Mouse (Mus musculus): ENCODE data around the gene Spef1. TPM values are rescaled to one million over a fixed set of nuclear protein-coding genes. Genes with fewer than 3 reads are reported as not detected.

Spef1 gene
- polyA plus RNA-seq, 1 experiment from 2014 or later = 12.2 TPM

DNA sequence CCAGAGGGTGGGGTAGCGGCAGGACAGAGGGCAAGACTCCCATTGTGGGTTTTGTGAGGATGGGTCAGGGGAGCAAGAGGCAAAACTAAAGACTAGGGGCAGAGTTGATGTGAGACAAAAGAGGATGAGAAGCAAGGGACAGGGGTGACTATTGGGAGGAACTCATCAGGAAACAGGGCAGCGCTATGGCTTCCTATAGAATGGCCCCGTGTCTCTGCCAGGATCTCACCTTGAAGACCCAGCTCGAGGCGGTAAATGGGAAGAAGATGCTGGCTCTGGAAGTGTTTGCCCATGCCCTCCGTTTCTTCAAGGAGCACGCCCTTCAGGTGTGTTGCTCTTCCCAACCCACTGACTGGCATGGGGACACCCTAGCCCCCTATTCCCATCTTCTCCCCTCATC lies 48.3 kb downstream of the Spef1 start:
- no peaks in the 10 kb centered on the region for H3K27me3 ChIP-seq (replicated peaks; ENCODE audit: insufficient read depth, low read length)
- no peak overlapping the region for H3K4me3 ChIP-seq (ENCODE audit: low read depth, low read length)
- peaks cover 7% of the 10 kb centered on the region; the same call in 1 of the 2 replicates for H3K4me1 ChIP-seq (ENCODE audit: insufficient read depth, low read depth, low read length)
- DNase-seq (ENCODE audit: low spot score) (no peak), ATAC-seq (no peak)
- WGBS = 91% methylated on average over 7 of the region's 7 CpGs
- H3K9me3 ChIP-seq (ENCODE audit: low read length) = no peaks in the 10 kb centered on the region
- H3K27ac ChIP-seq (ENCODE audit: low read length) = 0 out of 2 replicates have a peak overlapping the region, but pooled peaks have one; percentile 14
- H3K36me3 ChIP-seq (ENCODE audit: insufficient read depth, low read length) = no peaks in the 10 kb centered on the region
- no peak overlapping the region for H3K9ac ChIP-seq (replicated peaks; ENCODE audit: low read depth)
- no peak overlapping the region for H3K4me2 ChIP-seq (replicated peaks; ENCODE audit: low read depth, low read length)
- no peak for TF ChIP-seq CTCF (IDR thresholded peaks at IDR 0.05)
- no peak for TF ChIP-seq EP300 (IDR thresholded peaks at IDR 0.05)

DNA sequence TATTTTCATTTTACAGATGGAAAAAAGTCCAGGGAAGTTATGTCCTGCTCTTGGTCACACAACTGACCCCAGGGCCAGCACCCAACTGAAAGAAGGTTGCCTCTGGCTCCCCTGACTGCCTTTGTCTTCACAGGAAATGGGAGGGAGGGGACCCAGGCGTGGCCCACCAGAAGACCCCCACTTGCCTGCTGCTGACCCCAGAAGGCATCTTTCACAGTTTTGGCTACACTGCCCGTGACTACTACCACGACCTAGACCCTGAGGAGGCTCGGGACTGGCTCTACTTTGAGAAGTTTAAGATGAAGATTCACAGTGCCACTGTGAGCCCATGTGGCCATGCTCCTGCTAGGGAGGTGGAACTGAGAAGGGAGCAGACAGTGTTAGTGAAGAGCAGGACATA lies 48.8 kb downstream of the Spef1 start:
- Histone ChIP-seq H3K9ac (replicated peaks; ENCODE audit: low read depth) (no peak overlapping the region), H3K27me3 (replicated peaks; ENCODE audit: insufficient read depth, low read length) (no peaks in the 10 kb centered on the region), H3K4me1 (ENCODE audit: insufficient read depth, low read depth, low read length) (peaks cover 7% of the 10 kb centered on the region; the same call in 1 of the 2 replicates), H3K36me3 (ENCODE audit: insufficient read depth, low read length) (no peaks in the 10 kb centered on the region), H3K4me3 (ENCODE audit: low read depth, low read length) (no peak overlapping the region), H3K9me3 (ENCODE audit: low read length) (no peaks in the 10 kb centered on the region), H3K4me2 (replicated peaks; ENCODE audit: low read depth, low read length) (no peak overlapping the region), H3K27ac (ENCODE audit: low read length) (0 out of 2 replicates have a peak overlapping the region, but pooled peaks have one; percentile 14)
- TF ChIP-seq CTCF (IDR thresholded peaks at IDR 0.05) (no peak), EP300 (IDR thresholded peaks at IDR 0.05) (no peak)
- no peak for DNase-seq (ENCODE audit: low spot score)
- WGBS = 84% methylated on average over 4 of the region's 4 CpGs
- no peak for ATAC-seq

DNA sequence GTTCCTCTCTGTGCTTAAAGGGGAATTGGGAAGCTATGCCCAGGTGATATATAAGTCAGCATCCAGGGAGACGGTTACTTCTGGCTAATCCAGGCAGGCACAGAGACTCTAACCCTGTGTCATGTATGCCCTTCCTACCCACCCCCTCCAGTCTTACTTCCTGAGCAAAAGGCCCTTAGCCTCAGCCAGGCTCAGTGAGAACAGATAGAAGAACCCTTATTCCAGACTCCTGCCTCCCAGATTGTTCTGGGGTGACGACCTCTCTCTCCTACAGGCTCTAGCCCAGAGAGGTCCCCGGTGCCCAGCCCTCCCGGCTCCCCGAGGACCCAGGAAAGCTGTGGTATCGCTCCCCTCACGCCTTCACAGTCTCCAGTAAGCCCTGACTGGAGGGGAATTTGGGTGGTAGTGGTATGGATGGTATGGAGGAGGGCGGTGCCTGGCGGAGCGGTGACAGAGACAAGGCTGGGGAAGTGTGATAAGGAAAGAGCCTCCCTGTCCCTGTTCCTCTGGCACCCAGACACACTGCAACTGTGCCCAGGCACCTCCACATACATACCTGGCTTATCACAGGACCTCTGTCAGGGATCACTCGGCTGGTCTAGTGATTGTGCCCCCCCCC lies 51.5 kb downstream of the Spef1 start:
- DNase-seq (ENCODE audit: low spot score) (no peak), ATAC-seq (peak; percentile 22; the same call in 1 of the 2 replicates)
- Histone ChIP-seq H3K9me3 (ENCODE audit: low read length) (no peaks in the 10 kb centered on the region), H3K4me3 (ENCODE audit: low read depth, low read length) (no peak overlapping the region), H3K27ac (ENCODE audit: low read length) (0 out of 2 replicates have a peak overlapping the region, but pooled peaks have one; percentile 62), H3K4me2 (replicated peaks; ENCODE audit: low read depth, low read length) (no peak overlapping the region), H3K9ac (replicated peaks; ENCODE audit: low read depth) (no peak overlapping the region), H3K27me3 (replicated peaks; ENCODE audit: insufficient read depth, low read length) (no peaks in the 10 kb centered on the region), H3K36me3 (ENCODE audit: insufficient read depth, low read length) (no peaks in the 10 kb centered on the region), H3K4me1 (ENCODE audit: insufficient read depth, low read depth, low read length) (peaks cover 7% of the 10 kb centered on the region; the same call in 1 of the 2 replicates)
- TF ChIP-seq CTCF (IDR thresholded peaks at IDR 0.05) (no peak), EP300 (IDR thresholded peaks at IDR 0.05) (no peak)
- WGBS = 43% methylated on average over 11 of the region's 11 CpGs

DNA sequence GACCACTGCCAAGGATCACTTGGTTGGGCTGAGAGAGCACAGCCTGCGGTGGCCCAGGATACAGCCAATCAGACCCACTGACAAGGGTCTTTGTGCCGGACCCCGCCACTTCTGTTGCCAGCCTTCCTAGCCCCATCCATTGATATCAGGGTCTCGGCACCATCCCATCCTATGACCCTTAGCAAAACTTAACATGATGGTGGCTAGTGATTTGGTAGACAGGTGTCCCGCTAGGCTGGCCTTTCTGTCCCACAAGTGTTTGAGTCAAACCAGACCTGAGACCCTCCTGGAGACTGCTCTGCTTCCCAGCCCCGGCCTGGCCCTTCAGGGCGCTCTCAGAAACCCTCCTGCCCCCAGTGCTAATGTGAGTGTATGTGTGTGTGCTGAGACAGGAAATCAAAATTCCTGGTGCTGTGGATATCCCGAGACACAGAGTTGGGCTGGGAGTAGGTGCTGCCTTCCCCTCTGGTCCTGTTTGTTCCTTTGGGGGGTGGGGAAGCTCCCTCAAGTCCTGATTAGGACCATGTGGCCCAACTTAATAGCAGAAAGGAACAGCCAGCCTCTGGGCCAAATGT lies 52.2 kb downstream of the Spef1 start:
- peak overlapping the region; percentile 62 for H3K27ac ChIP-seq (ENCODE audit: low read length)
- H3K4me3 ChIP-seq (ENCODE audit: low read depth, low read length) = no peak overlapping the region
- peaks cover 5% of the 10 kb centered on the region; the same call in 1 of the 2 replicates for H3K4me1 ChIP-seq (ENCODE audit: insufficient read depth, low read depth, low read length)
- no peaks in the 10 kb centered on the region for H3K9me3 ChIP-seq (ENCODE audit: low read length)
- DNase-seq (ENCODE audit: low spot score) (no peak), ATAC-seq (no peak; the same call in 1 of the 2 replicates)
- H3K4me2 ChIP-seq (replicated peaks; ENCODE audit: low read depth, low read length) = no peak overlapping the region
- 70% methylated on average over 8 of the region's 8 CpGs for WGBS
- TF ChIP-seq CTCF (IDR thresholded peaks at IDR 0.05) (no peak), EP300 (IDR thresholded peaks at IDR 0.05) (no peak)
- no peaks in the 10 kb centered on the region for H3K36me3 ChIP-seq (ENCODE audit: insufficient read depth, low read length)
- H3K27me3 ChIP-seq (replicated peaks; ENCODE audit: insufficient read depth, low read length) = no peaks in the 10 kb centered on the region
- H3K9ac ChIP-seq (replicated peaks; ENCODE audit: low read depth) = no peak overlapping the region

DNA sequence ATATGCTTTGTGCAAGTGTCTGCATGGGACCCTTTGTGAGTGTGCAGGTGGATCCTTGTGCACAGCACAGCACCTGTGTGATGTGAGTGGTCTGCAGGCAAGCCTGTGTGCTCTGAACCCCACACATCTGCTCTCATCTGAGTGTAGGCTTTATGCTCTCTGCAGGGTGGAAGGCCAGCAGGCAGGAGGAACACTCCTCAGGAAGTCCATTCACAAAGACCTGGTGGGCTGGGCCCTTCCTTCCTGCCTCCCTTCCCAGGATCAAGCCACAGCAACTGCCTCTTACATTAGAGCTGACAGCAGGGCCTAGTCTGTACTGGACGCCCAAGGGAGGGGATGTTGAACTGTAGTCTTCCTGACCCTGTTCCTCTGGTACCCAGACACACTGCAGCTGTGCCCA lies 52.7 kb downstream of the Spef1 start:
- WGBS = 50% methylated on average over 1 of the region's 1 CpGs
- TF ChIP-seq CTCF (IDR thresholded peaks at IDR 0.05) (no peak), EP300 (IDR thresholded peaks at IDR 0.05) (peak; percentile 72)
- ATAC-seq = peak; percentile 89
- H3K9ac ChIP-seq (replicated peaks; ENCODE audit: low read depth) = no peak overlapping the region
- DNase-seq (ENCODE audit: low spot score) = peak; percentile 66
- H3K27ac ChIP-seq (ENCODE audit: low read length) = peak overlapping the region; percentile 62
- H3K27me3 ChIP-seq (replicated peaks; ENCODE audit: insufficient read depth, low read length) = no peaks in the 10 kb centered on the region
- no peak overlapping the region for H3K4me3 ChIP-seq (ENCODE audit: low read depth, low read length)
- no peaks in the 10 kb centered on the region for H3K36me3 ChIP-seq (ENCODE audit: insufficient read depth, low read length)
- no peaks in the 10 kb centered on the region for H3K9me3 ChIP-seq (ENCODE audit: low read length)
- no peak overlapping the region for H3K4me2 ChIP-seq (replicated peaks; ENCODE audit: low read depth, low read length)
- no peaks in the 10 kb centered on the region; the same call in 1 of the 2 replicates for H3K4me1 ChIP-seq (ENCODE audit: insufficient read depth, low read depth, low read length)

DNA sequence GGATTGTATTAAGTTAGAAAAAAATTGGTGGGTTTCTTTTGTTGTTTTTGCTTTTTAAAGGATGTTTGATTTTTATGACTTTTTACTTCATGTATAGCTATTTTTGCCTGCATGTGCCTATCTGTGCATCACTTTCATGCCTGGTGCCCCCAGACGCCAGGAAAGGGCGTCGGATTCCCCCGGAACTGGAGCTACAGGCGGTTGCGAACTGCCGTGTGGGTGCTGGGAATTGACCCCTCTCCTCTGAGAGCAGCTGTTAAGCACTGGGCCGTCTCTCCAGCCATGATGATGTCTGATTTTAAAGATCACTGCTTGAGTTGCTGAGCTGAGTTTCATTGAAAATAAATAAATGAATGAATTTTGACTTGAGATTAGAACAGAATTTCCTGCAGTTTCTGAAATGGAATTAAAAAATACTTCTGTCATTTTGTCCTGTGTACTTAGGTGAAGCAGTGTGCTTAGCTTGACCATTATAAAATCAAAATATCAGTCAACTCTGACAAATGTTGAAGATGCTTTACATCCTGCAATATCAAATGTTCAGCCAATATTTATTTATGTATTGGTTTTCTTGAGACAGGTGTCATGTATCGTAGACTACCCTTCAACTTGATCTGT lies 54.0 kb downstream of the Spef1 start, which contains the start of gene Gm11037:
Gm11037 (plus strand) TSS at position 568 of the 618 bp plus-strand sequence.
- DNase-seq (ENCODE audit: low spot score) (no peak), ATAC-seq (no peak)
- no peaks in the 10 kb centered on the region; the same call in 1 of the 2 replicates for H3K4me1 ChIP-seq (ENCODE audit: insufficient read depth, low read depth, low read length)
- TF ChIP-seq CTCF (IDR thresholded peaks at IDR 0.05) = no peak
- no peak for TF ChIP-seq EP300 (IDR thresholded peaks at IDR 0.05)
- H3K27ac ChIP-seq (ENCODE audit: low read length) = no peak within 1 kb of the TSS; the same call in 1 of the 2 replicates
- no peak within 1 kb of the TSS for H3K4me2 ChIP-seq (replicated peaks; ENCODE audit: low read depth, low read length)
- no peak within 1 kb of the TSS for H3K4me3 ChIP-seq (ENCODE audit: low read depth, low read length)
- H3K9ac ChIP-seq (replicated peaks; ENCODE audit: low read depth) = no peak within 1 kb of the TSS
- H3K27me3 ChIP-seq (replicated peaks; ENCODE audit: insufficient read depth, low read length) = no peaks in the 10 kb centered on the region
- no peaks in the 10 kb centered on the region for H3K9me3 ChIP-seq (ENCODE audit: low read length)
- no peaks in the 10 kb centered on the region for H3K36me3 ChIP-seq (ENCODE audit: insufficient read depth, low read length)
- WGBS = 73% methylated on average over 9 of the region's 9 CpGs

Data from lung, postnatal 0 days (tissue).